Mouse (Mus musculus) liver, embryonic 15.5 days (tissue): ENCODE measurements around the gene Gm156. TPM values are rescaled to one million over a fixed set of nuclear protein-coding genes. Genes with fewer than 3 reads are reported as not detected.
"Not testable (repeated sequence)": the region's sequence is repeated elsewhere in the genome, so short reads cannot be mapped to it uniquely, and the experiment has no call there.

Experiments
- ATAC-seq: fragments of 200-750 bp; cut with Nextera tagmentation; 2 replicates; pipeline ENCODE4 v1.8.0; 2017; ENCODE audit warnings: moderate number of reproducible peaks, mild to moderate bottlenecking, moderate library complexity; ENCODE audit not compliant: insufficient read depth
- H3K27ac ChIP-seq: fragments of 300-500 bp; sonication (generic); replicated peaks from 2 replicates; pipeline ENCODE4 v1.5.1; 2015; ENCODE audit warnings: mild to moderate bottlenecking, inconsistent platforms
- H3K27me3 ChIP-seq: fragments of 300-500 bp; sonication (generic); 2 replicates; pipeline ENCODE4 v1.6.1; 2015; ENCODE audit warnings: mild to moderate bottlenecking, inconsistent platforms
- H3K36me3 ChIP-seq: fragments of 300-500 bp; sonication (generic); replicated peaks from 2 replicates; pipeline ENCODE4 v1.6.1; 2015; ENCODE audit warnings: moderate library complexity, mild to moderate bottlenecking, inconsistent platforms
- H3K4me1 ChIP-seq: fragments of 300-500 bp; sonication (generic); replicated peaks from 2 replicates; pipeline ENCODE4 v1.6.1; 2015; ENCODE audit warnings: inconsistent platforms
- H3K4me2 ChIP-seq: fragments of 300-500 bp; sonication (generic); 2 replicates; pipeline ENCODE4 v1.6.1; 2015; ENCODE audit warnings: moderate library complexity, mild to moderate bottlenecking, inconsistent platforms
- H3K4me3 ChIP-seq: fragments of 300-500 bp; sonication (generic); replicated peaks from 2 replicates; pipeline ENCODE4 v1.5.1; 2015; ENCODE audit warnings: mild to moderate bottlenecking, inconsistent platforms
- H3K9ac ChIP-seq: fragments of 300-500 bp; sonication (generic); 2 replicates; pipeline ENCODE4 v1.6.1; 2015; ENCODE audit warnings: moderate library complexity, mild to moderate bottlenecking, inconsistent platforms
- H3K9me3 ChIP-seq: fragments of 300-500 bp; sonication (generic); replicated peaks from 2 replicates; pipeline ENCODE4 v1.6.1; 2016; ENCODE audit warnings: inconsistent platforms
- WGBS: fragments of 180-500 bp; shearing (Covaris S2); methylation state at CpG from one replicate; pipeline ENCODE4 v1.1.7; 2015; ENCODE audit warnings: mixed read lengths; ENCODE audit not compliant: insufficient replicate concordance; 5-methylcytosine and 5-hydroxymethylcytosine counted together
- polyA plus RNA-seq: library from polyadenylated mRNA; unstranded; fragments of >200 nt; fragmentation: Nextera tagmentation; extraction: Ambion mirVana; gene quantifications from 2 replicates; pipeline ENCODE4 v1.2.1, GENCODE M21; 2015

Gm156 gene
- polyA plus RNA-seq = not detected in 2 replicates

DNA sequence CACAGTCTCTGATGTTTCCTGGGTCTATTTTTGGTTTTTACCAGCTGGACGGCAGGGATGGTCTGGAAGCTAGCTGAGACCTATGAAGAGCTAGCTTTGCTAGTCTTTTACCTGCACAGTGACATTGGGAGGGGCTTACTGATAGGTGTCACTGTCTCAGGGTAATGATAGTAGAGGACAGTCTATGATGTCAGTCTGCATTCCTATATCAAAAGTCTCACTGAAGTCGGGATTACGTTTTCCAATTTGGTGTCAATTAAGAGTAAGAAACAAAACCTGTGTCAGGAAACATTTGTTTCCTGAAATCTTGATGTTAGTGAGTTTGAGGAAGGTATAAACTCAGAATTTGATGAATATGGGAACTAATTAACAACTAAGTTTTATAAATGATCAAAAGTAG is at the start of gene Gm156:
Gene Gm156 (minus strand): TSS at position 101 of the 400 bp plus-strand sequence.
- not testable (repeated sequence) for ATAC-seq, H3K4me2 ChIP-seq, H3K4me1 ChIP-seq, H3K9ac ChIP-seq, H3K4me3 ChIP-seq, H3K27ac ChIP-seq, H3K36me3 ChIP-seq, H3K9me3 ChIP-seq, H3K27me3 ChIP-seq
- 73% methylated on average over 3 of the region's 3 CpGs for WGBS

DNA sequence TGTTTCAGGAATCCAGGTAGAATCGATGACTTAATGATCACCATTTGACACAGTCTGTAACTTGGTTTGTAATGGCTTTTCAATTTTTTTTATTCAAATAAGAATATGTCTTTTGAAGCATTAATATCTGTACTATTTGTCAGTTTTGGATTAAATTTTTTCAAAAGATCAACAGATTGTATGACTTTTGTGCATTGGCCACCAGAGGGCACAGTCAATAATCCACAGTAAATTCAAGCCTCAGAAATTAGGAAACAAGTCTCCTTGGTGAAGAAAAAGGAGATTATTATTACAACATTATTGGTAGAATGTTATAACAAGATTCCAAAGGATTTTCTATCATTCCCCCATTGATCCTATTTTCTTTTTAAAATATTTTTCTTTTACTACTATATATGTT is 41.5 kb upstream of the Gm156 start:
- H3K27ac ChIP-seq = no peak overlapping the region
- ATAC-seq = no peak
- H3K9me3 ChIP-seq = no peaks in the 10 kb centered on the region
- no peaks in the 10 kb centered on the region for H3K4me1 ChIP-seq
- no peak overlapping the region for H3K4me2 ChIP-seq
- H3K9ac ChIP-seq = no peak overlapping the region
- H3K36me3 ChIP-seq = no peaks in the 10 kb centered on the region
- no peaks in the 10 kb centered on the region for H3K27me3 ChIP-seq
- H3K4me3 ChIP-seq = no peak overlapping the region
- WGBS = 53% methylated on average over 1 of the region's 1 CpGs

DNA sequence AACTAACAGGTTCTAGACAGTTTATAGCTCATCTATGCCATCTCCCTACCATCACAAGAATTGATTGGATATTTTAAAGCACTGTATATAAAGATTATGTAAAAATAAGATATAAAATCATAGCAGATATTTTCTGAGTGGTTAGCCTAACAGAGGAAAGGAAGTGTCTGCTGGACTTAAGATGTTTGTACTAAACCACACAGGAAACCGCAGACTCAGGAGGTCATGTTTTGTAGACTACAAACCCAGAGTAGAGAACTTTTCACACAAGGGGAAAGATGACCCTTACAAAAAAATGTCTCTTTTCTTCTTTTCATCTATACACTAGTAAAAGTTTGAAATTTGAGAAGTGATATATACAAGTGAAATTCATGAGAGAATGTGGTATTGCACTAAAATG is 39.9 kb upstream of the Gm156 start:
- Histone ChIP-seq H3K27me3 (no peaks in the 10 kb centered on the region), H3K9ac (no peak overlapping the region), H3K27ac (no peak overlapping the region), H3K4me3 (no peak overlapping the region), H3K4me1 (no peaks in the 10 kb centered on the region), H3K36me3 (no peaks in the 10 kb centered on the region), H3K9me3 (no peaks in the 10 kb centered on the region), H3K4me2 (no peak overlapping the region)
- 35% methylated on average over 1 of the region's 1 CpGs for WGBS
- no peak for ATAC-seq

DNA sequence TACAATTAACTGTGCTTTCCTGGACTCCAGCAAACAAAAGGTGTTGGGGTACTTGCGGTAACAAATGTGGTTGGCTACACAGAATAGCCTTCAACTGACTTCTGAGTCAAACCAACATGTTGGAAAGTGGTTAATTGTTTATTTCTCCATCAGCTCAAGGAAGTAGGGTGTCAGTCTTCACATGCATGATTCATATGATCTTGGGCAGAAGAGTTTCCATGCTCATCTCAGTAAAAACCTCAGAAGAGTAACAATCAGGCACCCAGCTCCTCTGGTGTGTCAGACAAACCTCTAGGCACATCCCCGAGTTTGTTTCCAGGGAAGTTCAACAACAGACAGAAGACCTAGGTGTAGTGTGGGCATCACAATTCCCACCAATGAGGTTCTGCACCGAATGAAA is 33.7 kb upstream of the Gm156 start:
- H3K4me3 ChIP-seq = no peak overlapping the region
- H3K36me3 ChIP-seq = no peaks in the 10 kb centered on the region
- no peaks in the 10 kb centered on the region for H3K9me3 ChIP-seq
- no peak overlapping the region for H3K27ac ChIP-seq
- ATAC-seq = no peak
- H3K4me2 ChIP-seq = no peak overlapping the region
- no peaks in the 10 kb centered on the region for H3K4me1 ChIP-seq
- no peak overlapping the region for H3K9ac ChIP-seq
- no peaks in the 10 kb centered on the region for H3K27me3 ChIP-seq
- WGBS = 38% methylated on average over 3 of the region's 3 CpGs

DNA sequence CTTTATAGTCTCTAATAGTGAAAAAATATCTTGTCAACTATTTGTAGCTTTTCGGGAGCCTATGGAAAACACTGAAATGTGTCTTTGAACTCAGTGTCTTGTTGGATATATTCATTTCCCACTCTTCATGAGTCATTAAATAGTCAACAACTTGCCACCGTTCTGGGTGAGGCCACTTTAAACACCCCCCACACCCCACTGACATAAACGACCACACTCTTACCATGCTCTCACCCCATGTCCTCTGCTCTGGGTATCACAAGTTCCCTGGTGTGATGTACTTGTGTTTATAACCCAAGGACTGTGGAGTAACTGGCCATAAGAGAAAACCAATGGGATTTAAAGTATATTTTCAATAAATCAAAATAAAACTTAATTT is 36.4 kb downstream of the Gm156 start:
- no peak overlapping the region for H3K4me2 ChIP-seq
- WGBS = 50% methylated on average over 3 of the region's 3 CpGs
- H3K9me3 ChIP-seq = no peaks in the 10 kb centered on the region
- no peak overlapping the region for H3K27ac ChIP-seq
- no peaks in the 10 kb centered on the region for H3K4me1 ChIP-seq
- H3K4me3 ChIP-seq = no peak overlapping the region
- H3K9ac ChIP-seq = no peak overlapping the region
- ATAC-seq = no peak
- no peaks in the 10 kb centered on the region for H3K27me3 ChIP-seq
- H3K36me3 ChIP-seq = no peaks in the 10 kb centered on the region

DNA sequence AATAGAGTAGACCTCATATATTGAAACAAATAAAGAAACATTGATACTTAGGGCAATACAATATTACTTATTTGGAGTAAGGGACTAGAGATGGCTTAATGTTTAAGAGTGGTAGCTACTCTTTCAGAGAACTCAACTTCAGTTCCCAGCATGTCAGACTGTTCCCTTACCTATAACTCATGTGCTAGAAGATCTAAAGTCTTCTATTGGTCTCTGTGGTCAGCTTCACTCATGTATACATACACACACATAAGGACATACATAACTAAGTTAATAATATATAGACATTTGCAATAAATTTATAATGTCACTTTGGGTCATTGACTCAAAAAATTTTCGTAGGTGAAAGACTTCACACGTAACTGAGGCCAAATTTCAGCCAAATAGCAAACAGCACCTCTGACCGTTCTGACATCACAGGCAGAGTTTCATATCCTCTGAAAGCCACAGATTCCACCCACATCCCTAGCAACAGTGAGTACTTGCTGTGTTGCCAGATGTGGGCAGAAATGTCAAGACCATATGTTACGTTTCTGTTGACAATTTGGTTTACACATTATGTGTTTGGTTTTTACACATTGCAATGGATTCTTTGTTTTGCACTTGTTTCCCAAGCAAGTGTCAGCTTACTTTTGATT is 36.9 kb downstream of the Gm156 start:
- 44% methylated on average over 4 of the region's 4 CpGs for WGBS

DNA sequence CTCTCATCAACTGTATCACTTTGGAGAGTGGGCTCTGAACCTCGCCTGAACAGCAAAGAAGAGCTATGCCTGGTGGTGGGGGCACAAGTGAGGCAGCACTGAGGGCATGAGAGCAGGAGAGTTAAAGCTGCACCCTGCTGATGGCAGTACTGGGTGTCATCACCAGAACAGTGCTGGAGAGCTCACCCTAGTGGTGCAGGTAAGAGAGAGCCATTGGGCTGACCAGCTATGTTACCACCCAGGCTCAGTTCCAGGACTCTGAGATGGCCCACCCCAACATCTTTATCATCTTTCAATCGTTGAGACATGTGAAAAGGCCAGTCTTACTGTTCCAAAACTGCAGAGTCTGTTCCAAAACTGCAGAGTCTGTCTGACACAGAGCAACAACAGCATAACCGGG is 37.9 kb downstream of the Gm156 start:
- H3K4me2 ChIP-seq = no peak overlapping the region
- WGBS = 42% methylated on average over 3 of the region's 3 CpGs
- no peak for ATAC-seq

More for the DNA sequence above, 36.9 kb downstream of the Gm156 start:
- no peaks in the 10 kb centered on the region for H3K9me3 ChIP-seq
- ATAC-seq = no peak
- H3K9ac ChIP-seq = no peak overlapping the region
- no peaks in the 10 kb centered on the region for H3K27me3 ChIP-seq
- no peak overlapping the region for H3K4me3 ChIP-seq
- no peak overlapping the region for H3K4me2 ChIP-seq
- no peaks in the 10 kb centered on the region for H3K36me3 ChIP-seq
- H3K27ac ChIP-seq = no peak overlapping the region
- H3K4me1 ChIP-seq = no peaks in the 10 kb centered on the region

DNA sequence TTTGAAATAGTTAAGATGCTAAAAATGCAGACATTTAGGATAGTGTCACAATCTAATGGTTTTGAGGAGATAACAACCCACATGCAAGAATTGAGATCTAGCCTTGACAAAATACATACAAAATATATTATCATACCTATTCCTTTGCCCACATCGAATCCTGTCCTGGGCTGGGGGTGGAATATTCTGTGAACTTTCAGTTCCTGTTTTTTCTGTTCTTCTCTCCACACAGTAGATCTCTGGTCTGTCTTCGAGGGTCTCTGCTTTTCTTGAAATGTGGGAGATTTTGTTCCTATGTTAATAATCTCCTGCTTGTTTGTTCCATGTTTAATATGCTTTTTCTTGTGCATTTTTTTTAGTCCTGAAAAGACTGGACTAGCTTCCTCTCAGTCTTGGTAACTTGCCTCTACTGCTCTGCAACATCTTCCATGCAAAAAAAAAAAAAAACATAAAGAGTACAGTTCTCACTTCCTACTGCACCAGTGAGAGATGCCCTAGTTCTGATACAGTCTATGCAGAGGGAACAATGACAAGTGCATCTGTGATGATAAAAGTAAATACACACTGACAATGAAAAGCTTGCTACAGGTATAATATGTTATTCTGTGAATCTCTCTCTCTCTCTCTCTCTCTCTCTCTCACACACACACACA is 43.9 kb downstream of the Gm156 start, which contains the start of gene Klri2:
Gene Klri2 (minus strand): TSS at position 416 of the 653 bp plus-strand sequence.
- WGBS = 17% methylated on average over 2 of the region's 2 CpGs
- ATAC-seq = no peak
- H3K36me3 ChIP-seq = no peaks in the 10 kb centered on the region
- H3K27me3 ChIP-seq = no peaks in the 10 kb centered on the region
- no peaks in the 10 kb centered on the region for H3K4me1 ChIP-seq
- H3K4me2 ChIP-seq = no peak within 1 kb of the TSS
- no peaks in the 10 kb centered on the region for H3K9me3 ChIP-seq
- H3K9ac ChIP-seq = no peak within 1 kb of the TSS
- no peak within 1 kb of the TSS for H3K27ac ChIP-seq
- no peak within 1 kb of the TSS for H3K4me3 ChIP-seq

More for the DNA sequence above, 37.9 kb downstream of the Gm156 start:
- Histone ChIP-seq H3K4me1 (no peaks in the 10 kb centered on the region), H3K9me3 (no peaks in the 10 kb centered on the region), H3K36me3 (no peaks in the 10 kb centered on the region), H3K4me3 (no peak overlapping the region), H3K27me3 (no peaks in the 10 kb centered on the region), H3K9ac (no peak overlapping the region), H3K27ac (no peak overlapping the region)

DNA sequence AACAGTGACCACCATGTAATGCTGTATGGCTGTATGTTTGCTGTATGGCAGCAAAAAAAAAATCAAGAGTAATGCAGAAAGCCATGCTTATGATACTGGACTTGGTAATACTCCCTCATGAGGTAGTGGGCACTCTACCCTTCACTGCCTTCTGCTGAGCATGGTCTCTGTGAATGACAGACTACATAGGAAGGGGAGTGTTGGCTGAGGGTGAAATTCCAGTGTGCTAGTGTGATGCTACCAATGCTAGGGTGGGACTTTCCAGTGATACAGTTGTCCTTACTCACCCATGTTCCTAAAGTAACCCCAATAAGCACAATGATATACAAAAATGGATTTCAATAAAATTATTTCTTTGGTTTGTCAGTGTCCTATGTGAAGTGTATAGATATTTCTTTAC is 47.7 kb downstream of the Gm156 start:
- Histone ChIP-seq H3K4me3 (no peak overlapping the region), H3K36me3 (no peaks in the 10 kb centered on the region), H3K4me1 (no peaks in the 10 kb centered on the region), H3K9me3 (no peaks in the 10 kb centered on the region), H3K4me2 (no peak overlapping the region), H3K27ac (no peak overlapping the region), H3K27me3 (no peaks in the 10 kb centered on the region), H3K9ac (no peak overlapping the region)
- no peak for ATAC-seq

DNA sequence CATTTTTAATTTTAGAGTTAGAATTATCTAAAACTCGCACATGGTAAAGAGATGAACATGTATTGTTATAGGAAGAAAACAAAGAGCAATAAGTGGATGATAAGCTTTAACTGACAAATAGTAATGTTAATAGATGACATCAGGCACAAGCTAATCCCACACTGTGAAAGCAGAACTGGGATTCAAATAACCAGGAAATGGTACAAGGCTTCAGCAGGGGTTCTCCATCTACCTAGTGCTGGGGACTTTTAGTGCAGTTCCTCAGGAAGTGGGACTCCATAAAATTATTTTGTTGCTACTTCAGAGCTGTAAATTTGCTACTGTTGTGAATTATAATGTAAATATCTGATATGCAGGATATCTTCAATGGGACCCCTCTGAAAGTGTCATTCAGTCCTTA is 56.8 kb downstream of the Gm156 start:
- Histone ChIP-seq H3K27ac (no peak overlapping the region), H3K4me1 (no peaks in the 10 kb centered on the region), H3K4me2 (no peak overlapping the region), H3K27me3 (no peaks in the 10 kb centered on the region), H3K4me3 (no peak overlapping the region), H3K9me3 (no peaks in the 10 kb centered on the region), H3K9ac (no peak overlapping the region), H3K36me3 (no peaks in the 10 kb centered on the region)
- 64% methylated on average over 1 of the region's 1 CpGs for WGBS
- no peak for ATAC-seq

DNA sequence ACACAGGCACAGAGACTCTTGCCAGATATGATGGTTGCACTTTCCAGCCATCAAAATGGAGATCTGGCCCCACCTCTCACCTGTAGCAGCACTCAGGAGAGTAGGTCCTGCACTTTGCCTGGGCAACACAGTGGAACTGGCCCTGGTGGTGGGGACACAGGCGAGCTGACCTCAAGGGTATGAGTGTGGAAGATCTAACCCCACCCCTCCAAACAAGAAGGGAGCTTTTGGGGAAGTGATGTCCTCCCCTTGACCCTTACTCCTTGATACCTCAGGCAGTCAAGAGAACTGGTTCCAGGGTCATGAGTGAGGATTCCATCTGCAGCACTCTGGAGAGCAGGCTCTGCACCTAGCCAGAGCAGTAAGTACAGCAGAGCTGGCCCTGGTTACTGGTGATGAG is 62.7 kb downstream of the Gm156 start:
- no peaks in the 10 kb centered on the region for H3K4me1 ChIP-seq
- no peak overlapping the region for H3K27ac ChIP-seq
- WGBS = 33% methylated on average over 1 of the region's 1 CpGs
- H3K4me3 ChIP-seq = no peak overlapping the region
- ATAC-seq = no peak
- no peaks in the 10 kb centered on the region for H3K27me3 ChIP-seq
- H3K9me3 ChIP-seq = no peaks in the 10 kb centered on the region
- no peak overlapping the region for H3K9ac ChIP-seq
- no peak overlapping the region for H3K4me2 ChIP-seq
- no peaks in the 10 kb centered on the region for H3K36me3 ChIP-seq

DNA sequence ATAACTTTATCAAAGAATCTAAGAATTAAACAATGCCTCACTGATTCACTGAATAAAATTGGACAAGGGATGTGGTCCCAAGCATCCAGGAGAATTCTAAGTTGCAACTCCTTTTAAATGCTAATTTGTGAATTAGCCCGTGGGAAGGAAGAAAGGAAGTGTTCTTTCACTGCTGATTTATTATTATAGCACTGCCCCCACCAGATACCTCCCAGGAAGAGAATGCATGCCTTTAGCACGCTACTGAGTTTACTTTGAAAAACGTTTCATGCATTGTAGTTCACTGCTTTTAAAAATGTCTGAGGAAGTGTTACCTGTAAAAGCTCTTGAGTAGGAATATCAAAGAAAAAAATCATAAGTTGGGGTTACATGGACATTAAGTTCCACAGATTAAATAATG is 63.6 kb downstream of the Gm156 start:
- Histone ChIP-seq H3K4me1 (no peaks in the 10 kb centered on the region), H3K36me3 (no peaks in the 10 kb centered on the region), H3K4me3 (no peak overlapping the region), H3K9ac (no peak overlapping the region), H3K27me3 (no peaks in the 10 kb centered on the region), H3K27ac (no peak overlapping the region), H3K4me2 (no peak overlapping the region), H3K9me3 (no peaks in the 10 kb centered on the region)
- 13% methylated on average over 3 of the region's 3 CpGs for WGBS
- ATAC-seq = no peak
